Mouse (Mus musculus): ENCODE results near the gene Aldh4a1.

Aldh4a1 gene

GRCm38 (mm10) chr4:139622373-139623282 is at the start of gene Aldh4a1:
TSS of gene Aldh4a1 (plus strand) at chr4:139622866.
- DNase-seq (ENCODE audit: low spot score) = peak; percentile 66

DNA sequence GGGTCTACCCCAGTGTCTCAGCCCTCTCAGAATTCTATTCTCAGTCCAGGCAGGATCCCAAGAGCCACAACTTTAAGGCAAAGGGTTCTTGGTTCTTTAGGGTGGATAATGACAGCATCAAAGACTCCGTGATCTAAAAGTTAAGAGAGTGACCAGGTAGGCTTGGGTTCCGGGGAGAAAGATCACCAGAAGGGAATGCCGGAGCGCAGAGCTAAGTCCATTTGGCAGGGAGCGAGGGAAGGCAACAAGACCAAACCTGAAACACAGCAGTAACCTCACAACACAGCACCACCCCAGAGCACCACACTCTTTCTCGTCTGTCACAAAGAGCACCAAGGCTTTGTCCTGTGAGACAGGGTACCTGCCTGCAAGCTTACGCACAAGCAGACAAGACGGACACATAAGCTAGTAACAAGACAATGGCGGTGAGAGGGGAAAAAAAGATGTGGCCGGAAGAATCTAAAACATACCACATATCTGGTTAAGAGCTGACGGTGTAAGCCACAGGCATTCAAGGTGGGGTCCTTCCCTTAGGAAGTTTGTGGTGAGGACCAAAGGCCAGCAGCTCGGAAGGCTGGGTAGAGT is 49.6 kb upstream of the Aldh4a1 start:
- no peak for DNase-seq (ENCODE audit: low spot score)

DNA sequence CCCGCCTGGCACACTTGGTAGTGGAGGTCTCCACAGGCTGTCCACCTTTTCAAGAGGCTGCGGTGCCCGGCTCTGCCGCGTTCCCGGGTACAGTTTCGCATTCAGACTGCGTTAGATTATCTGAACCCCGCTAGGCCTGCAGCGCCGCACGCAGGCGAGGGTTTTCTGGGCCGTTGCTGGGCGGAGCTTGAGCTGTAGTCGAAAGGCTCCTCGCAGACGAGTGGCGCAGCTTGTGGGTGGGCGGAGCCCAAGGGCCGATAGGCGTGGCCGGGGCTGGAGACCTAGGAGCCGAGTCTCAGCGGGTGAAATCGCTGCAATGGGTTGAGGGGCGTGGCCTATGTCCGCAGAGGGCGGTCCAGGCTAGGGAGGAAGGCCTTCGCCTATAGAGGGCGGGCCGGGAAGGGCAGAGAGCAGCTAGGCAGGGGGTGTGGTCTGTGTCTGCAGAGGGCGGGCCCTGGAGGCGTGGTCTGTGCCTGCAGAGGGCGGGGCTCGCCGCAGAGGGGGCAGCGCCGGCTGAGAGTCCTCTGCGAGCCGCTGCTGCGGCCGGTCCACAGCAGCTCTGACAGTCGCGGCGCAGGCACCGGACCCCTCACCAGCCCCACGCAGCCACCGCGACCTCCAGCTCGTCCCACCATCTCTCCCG is 48.4 kb upstream of the Aldh4a1 start:
- DNase-seq (ENCODE audit: low spot score) = peak; percentile 87

DNA sequence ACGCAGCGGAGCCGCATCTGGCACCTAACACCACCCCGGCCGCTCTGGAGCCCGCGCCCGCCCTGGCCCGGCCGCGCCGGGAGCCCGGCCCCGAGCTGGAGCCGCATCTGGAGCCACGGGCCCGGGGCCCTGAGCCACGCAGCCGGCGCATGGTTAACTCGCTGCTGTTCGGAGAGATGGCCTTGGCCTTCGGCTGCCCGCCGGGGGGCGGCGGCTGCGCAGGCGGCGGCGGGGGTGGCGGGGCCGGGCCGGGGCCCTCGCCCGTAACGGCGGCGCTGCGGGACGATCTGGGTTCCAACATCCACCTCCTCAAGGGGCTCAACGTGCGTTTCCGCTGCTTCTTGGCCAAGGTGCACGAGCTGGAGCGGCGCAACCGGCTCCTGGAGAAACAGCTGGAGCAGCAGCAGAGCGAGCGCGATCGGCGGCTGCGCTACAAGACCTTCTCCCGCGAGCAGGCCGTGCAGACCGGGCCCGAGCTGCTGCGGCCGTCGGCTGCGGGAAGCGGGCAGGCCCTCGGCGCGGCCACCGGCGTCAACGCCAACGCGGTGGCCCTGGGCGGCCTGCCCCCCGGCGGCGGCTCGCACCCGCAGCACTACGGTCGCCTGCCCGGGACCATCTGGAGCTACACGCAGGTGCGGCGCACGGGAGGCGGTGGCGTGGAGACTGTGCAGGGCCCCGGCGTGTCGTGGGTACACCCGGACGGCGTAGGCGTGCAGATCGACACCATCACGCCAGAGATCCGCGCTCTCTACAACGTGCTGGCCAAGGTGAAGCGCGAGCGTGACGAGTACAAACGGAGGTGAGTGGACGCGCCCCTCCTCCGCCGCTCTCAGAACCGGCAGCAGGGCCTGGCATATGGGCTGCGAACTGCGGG is 47.6 kb upstream of the Aldh4a1 start:
- no peak for DNase-seq (ENCODE audit: low spot score)

GRCm38 (mm10) chr4:139575673-139576003 is 47.0 kb upstream of the Aldh4a1 start:
- no peak for DNase-seq (ENCODE audit: low spot score)

DNA sequence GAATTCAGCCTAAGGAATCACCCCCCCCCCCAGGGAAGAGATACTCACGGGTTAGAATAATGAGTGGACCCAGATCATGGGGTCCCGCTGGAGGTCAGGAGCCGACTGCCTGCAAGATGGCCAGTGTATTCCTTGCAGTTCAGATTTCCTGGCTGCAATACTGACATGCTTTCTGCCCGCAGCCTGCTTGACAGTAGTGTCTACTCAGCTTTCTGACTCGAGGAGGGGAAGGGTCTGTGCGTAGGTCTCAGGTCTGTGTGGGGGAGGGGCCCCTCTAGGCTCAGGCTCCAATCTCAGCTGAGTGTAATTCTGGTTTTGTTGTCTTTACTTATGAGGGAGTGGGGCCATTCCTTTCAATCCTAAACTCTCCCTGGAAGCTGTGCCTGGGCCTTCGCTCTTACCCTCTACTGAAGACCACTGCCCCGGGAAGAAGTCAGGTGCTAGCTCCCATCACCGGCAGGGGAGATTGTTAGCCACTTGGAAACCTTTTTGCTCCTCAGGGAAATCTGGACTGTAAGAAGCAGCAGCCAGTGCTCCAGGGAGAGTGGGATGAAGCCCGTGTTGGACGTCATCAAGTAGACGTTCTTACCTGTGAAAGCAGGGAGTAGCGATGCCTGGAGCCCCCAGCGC is 46.3 kb upstream of the Aldh4a1 start:
- DNase-seq (ENCODE audit: low spot score) = no peak

DNA sequence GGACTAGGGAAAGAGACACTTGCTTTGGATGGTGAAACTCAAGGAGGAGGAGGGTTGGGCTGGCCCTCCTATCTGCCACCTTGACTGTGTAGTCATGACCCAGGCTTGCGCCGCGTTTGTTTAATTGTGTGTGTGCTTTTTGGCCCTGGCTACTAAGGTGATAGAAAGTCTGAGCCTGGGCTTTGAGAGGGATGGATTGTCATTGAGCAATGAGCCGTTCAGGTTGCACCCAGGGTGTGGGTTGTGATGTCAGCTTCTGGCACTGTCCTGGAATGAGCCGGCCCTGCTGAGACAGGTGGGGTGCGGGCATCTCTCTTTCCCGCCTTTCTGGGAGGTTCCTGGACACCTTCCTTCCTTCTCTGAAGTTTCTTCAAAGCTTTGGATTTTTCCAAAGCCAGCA is 45.7 kb upstream of the Aldh4a1 start:
- DNase-seq (ENCODE audit: low spot score) = no peak

DNA sequence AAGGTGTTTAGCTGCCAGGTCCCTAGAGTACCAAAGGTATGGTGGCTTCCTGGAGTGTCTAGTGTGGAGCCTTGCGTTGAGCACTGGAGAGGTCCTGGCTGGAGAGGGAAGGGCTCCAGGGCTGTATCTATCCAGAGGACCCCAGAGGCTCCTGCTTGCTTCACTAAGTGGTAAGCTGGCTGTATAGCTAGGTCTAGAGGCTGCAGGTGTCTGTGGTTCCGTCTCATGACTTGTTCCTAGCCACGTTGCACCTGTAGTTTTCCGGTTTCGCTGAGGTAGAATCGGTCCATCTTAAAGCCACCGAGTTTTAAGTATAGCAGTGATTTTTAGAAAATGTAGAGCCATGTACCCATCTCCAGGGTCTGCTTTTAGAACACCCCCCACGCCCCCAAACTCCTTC is 44.3 kb upstream of the Aldh4a1 start:
- no peak for DNase-seq (ENCODE audit: low spot score)

DNA sequence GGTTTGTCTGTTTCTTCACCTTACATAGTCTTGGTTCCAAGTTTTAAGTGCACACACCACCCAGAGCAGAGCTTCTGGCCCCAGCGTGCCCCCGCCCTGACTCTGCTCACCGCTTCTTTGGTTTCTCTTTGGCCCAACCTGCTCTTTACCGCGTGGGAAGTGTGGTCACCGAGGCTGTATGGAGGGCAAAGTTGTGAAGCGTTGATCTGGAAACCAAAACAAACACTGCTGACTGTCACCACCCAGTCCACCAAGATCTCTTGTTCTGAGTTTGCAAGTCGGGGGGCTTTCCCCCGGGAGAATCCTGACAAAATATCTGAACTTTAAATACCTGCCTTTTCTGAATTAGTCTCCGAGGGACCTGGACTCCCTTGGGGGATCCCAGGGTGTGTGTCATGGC is 43.7 kb upstream of the Aldh4a1 start:
- no peak for DNase-seq (ENCODE audit: low spot score)

DNA sequence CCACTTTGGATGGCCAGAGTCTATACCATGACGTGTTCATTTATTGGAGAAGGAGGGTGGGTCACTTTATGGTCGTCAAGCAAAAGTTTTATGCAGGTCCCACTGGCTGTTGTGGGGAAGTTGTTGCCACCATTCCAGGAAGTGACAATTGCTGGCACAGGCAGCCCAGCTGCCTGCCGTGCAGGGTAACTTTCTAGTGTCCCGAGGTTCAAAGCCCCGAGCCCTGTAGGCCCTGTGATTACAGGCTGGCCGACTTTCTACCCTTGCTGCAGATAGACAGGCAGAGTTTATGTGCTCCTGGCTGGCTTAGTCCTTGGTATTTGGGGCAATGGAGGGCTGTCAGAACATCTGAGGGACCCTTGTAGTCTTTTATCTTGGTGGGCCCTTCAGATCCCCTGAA is 43.2 kb upstream of the Aldh4a1 start:
- DNase-seq (ENCODE audit: low spot score) = no peak

GRCm38 (mm10) chr4:139580663-139581336 is 41.9 kb upstream of the Aldh4a1 start:
- no peak for DNase-seq (ENCODE audit: low spot score)

GRCm38 (mm10) chr4:139581427-139582051 is 41.1 kb upstream of the Aldh4a1 start:
- no peak for DNase-seq (ENCODE audit: low spot score)

GRCm38 (mm10) chr4:139582346-139582745 is 40.3 kb upstream of the Aldh4a1 start:
- no peak for DNase-seq (ENCODE audit: low spot score)

DNA sequence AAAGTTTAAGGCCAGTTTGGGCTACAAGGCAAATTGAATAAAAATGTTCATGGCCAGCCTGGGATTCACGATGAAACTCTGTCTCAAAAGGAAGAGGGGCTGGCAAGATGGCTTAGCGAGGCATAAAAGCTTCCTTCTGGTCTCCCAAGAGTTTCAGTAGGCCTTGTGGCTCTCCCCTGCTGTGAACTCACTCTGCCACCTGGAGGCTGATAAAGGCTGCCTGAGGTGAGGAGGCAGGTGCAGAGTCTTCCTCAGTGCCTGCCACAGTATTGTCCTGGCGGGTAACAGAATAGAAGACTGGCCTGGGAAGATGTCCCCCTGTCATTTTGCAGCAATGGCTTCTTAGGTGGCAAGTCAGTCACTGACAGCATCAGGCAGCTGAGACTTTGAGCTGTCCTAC is 39.8 kb upstream of the Aldh4a1 start:
- DNase-seq (ENCODE audit: low spot score) = no peak

GRCm38 (mm10) chr4:139583629-139584245 is 38.9 kb upstream of the Aldh4a1 start:
- no peak for DNase-seq (ENCODE audit: low spot score)

DNA sequence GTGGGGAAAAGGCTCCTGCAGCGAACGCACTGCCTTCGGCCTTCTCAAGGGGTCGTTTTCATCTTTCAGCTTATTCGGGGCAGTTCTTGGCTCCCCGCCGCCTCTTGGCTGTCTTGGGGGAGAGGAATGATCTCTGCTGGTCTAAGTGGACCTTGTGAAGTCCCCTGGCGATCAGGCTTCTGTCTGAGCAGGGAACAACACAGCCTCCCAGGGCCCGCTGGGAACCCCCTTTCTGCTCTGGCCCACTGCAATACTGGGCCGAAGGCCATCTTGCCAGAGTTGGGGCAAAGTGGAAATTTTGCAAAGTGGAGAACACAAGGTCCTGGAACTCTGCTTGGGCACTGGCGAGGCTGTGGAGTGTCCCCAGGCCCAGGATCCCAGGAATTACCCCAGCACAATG is 38.0 kb upstream of the Aldh4a1 start:
- no peak for DNase-seq (ENCODE audit: low spot score)

DNA sequence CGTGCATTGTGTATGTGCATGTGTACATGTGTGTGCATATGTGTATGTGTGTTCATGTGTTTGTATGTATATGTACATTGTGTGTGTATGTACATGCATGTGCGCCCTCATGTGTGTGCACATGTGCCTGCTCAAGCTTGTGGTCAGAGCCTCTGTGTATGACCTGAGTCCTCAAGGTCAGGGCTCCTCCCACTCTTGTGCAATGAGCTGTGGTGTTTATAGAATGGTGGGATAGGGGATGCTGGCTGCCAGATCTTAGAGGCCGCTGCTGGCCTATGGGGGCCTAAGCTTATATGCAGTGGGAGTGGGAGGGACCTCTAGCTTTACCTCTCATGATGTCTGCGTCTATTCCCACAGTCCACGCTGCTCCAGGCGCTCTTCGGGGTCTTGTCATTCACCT is 37.0 kb upstream of the Aldh4a1 start:
- no peak for DNase-seq (ENCODE audit: low spot score)

DNA sequence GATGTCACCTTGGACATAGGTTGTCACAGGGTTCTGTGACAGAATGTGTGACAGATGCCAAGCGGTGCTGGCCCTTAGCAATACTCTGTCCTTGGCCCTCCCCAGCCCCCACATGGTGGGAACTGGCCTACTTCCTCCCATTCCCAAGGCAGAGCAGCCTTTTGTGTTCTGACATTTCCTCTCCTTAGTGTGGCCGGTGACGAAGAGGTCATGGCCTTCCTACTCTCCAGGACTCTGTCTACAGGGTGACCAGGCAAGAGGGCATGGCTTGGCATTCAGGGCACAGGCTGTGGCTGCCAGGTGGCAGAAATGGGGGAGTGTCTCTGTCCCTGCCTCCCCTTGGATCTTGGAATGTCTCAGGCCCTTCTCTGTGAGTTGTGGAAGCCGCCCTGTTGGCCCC is 35.3 kb upstream of the Aldh4a1 start:
- no peak for DNase-seq (ENCODE audit: low spot score)

- no peak for DNase-seq (ENCODE audit: low spot score)
These were observed 34.9 kb upstream of the Aldh4a1 start for GRCm38 (mm10) chr4:139587773-139588172.

- DNase-seq (ENCODE audit: low spot score) = no peak
These were observed 33.2 kb upstream of the Aldh4a1 start for GRCm38 (mm10) chr4:139589351-139590027.

Measured in ovary, postnatal 10 days (tissue).